Mouse (Mus musculus) gastrocnemius, postnatal 4 days (tissue): ENCODE data around the gene Lysmd4. TPM values are rescaled to one million over a fixed set of nuclear protein-coding genes. Genes with fewer than 3 reads are reported as not detected.
"Not testable (repeated sequence)": the region's sequence is repeated elsewhere in the genome, so short reads cannot be mapped to it uniquely, and the experiment has no call there.

Experiments
- DNase-seq, 2 experiments: peaks; one replicate each; pipeline ENCODE4 v3.0.0; 2021 to 2022; ENCODE audit warnings: low spot score in 2 of 2, mixed read lengths in 2 of 2
- total RNA-seq, 2 experiments: library from RNA; stranded (reverse); gene quantifications; 2 replicates each; pipeline ENCODE4 v1.2.3; 2021

Gene Lysmd4
- total RNA-seq, 2 experiments from 2014 or later, result 14.5 to 15.0 TPM

- DNase-seq, result no peak
These were observed 7.4 kb downstream of the Lysmd4 start for GRCm38 (mm10) chr7:67229701-67230100.

DNA sequence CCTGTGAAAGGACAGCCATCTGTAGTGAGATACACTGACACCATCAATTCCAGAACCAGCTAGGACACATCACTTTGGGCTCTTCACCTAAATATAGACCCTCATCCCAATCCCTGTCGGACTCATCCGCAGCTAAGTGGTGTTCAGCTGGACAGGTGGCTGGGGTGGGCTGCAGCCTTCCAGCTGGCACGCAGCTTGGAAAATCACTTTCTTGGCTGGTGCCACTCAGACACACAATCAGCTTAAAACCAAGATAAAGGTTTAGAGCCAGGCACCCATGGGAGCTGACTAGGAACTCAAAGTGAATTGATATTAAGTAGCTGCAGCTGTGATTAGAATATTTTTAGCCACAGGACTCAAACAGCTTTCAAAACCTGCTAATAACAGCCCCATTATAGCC lies 7.9 kb downstream of the Lysmd4 start:
- peak in 1 of 2 experiments; percentile 22 for DNase-seq

GRCm38 (mm10) chr7:67230640-67231140 lies 8.3 kb downstream of the Lysmd4 start:
- no peak for DNase-seq

DNA sequence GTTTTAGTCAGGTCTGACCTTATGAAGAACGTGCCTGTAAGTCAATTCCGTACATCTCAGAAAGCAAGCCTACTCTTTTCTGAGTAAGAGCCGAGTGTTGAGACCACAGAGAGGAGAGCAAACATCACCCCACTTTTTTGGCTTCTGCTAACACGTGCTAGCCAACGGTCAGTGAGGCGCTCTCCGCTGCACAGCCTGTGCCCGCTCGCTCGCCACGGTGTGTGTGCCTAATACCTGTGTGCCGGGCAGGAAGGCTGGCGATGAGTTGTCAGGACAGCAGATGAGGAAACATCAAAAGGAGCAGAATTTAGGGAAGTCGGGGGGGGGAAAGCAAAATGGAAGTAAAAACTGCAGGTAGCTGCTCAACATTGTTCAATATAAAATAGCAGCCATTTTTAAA lies 10.2 kb downstream of the Lysmd4 start:
- peak in 1 of 2 experiments; percentile 5 for DNase-seq

DNA sequence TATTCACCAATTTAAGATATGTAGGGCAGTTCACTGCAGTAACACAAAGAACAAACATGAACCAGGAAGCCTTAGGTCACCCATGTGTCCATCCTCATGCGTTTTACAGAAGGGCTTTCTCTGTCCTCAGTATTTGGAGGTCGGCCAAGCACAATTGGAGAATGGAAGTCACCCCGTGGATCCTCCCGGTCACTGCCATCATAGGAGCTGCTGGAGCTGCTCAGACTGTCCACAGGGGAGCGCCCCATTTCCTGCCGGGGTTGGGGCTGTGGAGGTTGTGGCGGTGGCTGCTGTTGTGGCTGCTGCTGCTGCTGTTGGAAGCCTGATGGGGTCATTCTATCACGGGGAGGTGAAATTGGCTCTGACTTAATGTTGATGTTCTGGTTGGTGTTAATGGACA lies 12.5 kb downstream of the Lysmd4 start:
- DNase-seq, result peak in 1 of 2 experiments; percentile 22

DNA sequence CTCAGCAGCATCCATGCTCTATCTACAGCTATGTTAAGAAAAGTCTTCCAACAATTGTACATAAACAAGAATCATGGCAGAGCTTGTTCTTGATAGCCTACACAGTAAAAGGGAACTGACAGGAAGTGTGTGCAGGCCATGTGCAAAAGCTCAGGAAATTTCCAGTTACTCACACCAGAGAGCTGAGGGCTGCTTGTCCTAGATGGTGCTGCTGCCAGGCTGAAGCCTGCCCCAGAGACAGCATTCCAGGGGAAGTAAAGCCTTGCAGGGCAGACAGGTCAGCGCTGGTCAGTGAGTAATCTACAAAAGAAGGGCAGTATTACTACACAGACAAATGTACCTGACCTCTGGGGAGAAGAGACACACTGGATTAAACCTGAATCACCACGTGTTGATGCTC lies 14.0 kb downstream of the Lysmd4 start:
- DNase-seq, result peak in 1 of 2 experiments; percentile 6

- peak in 1 of 2 experiments; percentile 7 for DNase-seq
These were observed 15.4 kb downstream of the Lysmd4 start for GRCm38 (mm10) chr7:67237752-67238151.

DNA sequence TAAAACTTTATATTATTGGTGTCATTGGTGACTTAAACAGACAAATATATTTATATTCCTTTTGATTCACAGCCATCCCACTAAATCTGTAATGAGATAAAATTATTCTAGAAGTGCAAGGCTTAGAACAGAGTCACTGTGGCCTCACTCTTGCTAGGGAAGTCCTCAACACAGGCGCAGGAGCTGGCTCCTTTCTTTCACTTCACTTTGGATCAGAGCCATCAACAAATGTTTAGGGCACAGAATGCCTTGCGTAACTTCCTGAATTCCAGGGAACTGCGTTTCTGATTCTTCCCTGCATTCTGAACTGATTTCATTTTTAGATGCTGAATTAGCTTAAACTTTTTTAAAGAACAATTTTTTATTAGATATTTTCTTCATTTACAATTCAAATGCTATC lies 19.6 kb downstream of the Lysmd4 start:
- no peak for DNase-seq

DNA sequence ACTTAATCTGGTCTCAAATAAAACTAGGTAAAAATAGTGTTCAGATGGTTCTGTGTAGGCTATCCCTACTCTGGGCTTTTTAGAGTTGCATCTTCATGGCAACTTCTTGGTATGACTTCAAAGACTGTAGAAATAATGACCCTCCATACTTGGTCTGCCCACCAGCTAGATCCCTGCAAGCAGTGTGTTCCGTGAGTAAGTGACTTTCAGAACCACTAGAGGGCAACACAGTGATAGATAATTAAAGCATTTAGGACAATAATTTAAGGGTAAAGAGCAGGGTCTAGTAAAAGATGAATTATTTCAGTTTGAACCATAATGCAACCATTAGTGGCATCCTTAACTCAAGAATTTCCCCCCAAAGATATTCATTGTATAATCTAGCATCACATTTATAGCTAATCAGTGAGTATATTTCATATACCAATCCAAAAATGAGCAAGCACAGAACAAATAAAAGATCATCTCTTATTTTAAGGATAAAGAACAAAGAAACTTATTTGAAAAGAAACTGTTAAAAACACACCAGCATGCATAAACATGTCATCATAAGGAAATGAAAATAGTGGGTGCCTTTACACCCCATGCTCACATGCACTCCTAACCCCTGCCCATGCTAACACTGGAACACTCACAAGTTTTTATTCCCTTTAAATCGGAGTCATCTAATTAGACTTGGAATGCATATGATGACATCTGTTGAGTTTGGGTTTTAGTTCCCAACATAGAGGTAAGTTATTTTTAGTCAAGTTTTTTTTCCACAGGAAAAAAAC lies 21.0 kb downstream of the Lysmd4 start:
- DNase-seq, result no peak

GRCm38 (mm10) chr7:67243894-67244282 lies 21.5 kb downstream of the Lysmd4 start:
- DNase-seq, result no peak

GRCm38 (mm10) chr7:67245255-67245654 lies 22.9 kb downstream of the Lysmd4 start:
- no peak for DNase-seq

GRCm38 (mm10) chr7:67246067-67246466 lies 23.7 kb downstream of the Lysmd4 start:
- no peak for DNase-seq

DNA sequence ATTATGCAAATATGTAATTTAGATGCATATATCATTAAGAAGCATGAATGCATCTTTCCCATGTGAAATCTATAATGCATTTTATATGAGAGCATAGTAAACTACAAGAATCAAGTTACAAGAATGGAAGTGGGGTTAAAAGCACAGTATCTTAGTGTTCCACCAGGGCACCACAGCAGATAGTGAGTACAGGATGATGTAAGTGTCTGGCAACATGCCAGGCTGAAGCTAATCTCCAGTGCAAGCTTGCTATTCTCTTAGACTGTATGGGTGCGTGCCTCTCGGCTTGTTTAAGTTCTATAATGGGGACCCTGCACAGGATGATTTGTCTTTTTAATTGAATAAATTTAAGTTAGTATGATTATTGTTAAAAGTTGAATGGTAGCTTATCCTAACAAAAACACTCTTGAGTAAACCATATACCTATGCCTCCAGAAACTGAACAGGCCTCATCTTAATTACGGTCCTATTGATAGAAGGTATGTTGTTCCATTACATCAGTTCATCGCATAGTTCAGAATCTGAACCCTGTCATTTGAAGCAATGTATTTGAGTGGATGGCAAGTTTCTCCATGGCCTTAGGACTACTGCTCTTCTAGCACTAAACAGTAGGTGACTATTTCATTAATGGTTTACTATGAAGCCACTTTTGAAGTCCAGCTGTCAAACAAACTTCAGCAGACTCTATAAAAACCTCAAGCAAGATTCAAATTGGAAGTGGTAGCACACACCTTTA lies 37.7 kb downstream of the Lysmd4 start:
- DNase-seq, result peak in 1 of 2 experiments; percentile 66

DNA sequence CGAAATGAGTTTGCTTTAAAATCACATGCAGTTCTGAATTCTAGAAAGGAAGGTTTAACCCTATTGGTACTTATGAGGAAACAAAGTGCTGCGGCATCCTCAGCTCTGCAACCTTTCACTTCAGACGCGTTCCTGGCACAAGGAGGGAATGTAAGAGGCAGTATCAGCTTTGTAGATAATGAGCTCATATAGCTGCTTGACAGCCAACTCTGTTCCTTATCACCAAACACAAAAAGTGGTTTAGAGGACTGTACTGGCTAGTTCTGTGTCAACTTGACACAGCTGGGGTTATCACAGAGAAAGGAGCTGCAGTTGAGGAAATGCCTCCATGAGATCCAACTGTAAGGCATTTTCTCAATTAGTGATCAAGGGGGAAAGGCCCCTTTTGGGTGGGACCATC lies 48.1 kb downstream of the Lysmd4 start:
- DNase-seq, result not testable (repeated sequence)

DNA sequence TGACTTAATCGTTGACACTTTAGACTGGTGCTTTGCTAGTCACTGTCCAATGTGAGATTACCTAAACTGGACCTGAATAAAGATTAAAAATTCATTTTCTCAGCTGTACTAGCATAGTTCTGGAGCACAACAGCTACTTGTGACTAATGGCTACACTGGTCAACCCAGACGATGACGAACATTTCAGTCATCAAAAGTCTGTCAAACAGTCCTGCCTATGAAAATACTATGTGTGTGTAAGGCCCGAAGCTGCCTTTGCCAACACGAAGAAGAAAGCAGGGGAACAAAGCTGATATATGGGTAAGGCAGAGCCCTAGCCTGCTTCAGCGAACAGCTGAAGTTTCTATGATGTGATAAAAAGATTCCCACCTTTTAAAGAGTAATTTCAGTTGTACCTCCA lies 61.2 kb downstream of the Lysmd4 start:
- DNase-seq, result no peak

- DNase-seq, result no peak
These were observed 65.1 kb downstream of the Lysmd4 start for GRCm38 (mm10) chr7:67287456-67287855.

DNA sequence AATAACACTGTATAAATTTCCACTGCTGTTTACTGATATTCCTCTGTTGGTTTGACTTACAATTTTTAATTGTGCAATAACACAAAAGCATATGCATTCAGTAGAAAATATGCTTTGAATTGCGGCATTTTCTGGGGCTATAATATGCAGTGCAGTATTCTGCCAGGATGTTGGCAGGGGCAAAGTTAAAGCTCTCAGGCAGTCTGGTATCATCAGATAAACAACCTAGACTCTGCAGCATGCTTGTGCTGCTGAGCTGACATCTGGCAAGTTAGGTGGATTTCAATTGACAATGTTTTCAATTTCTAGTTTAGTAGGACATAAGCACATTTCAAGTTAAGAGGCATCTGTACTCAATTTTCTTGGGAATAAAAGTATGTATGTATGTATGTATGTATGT lies 69.0 kb downstream of the Lysmd4 start:
- DNase-seq, result no peak

GRCm38 (mm10) chr7:67296419-67296818 lies 74.1 kb downstream of the Lysmd4 start:
- DNase-seq, result no peak

DNA sequence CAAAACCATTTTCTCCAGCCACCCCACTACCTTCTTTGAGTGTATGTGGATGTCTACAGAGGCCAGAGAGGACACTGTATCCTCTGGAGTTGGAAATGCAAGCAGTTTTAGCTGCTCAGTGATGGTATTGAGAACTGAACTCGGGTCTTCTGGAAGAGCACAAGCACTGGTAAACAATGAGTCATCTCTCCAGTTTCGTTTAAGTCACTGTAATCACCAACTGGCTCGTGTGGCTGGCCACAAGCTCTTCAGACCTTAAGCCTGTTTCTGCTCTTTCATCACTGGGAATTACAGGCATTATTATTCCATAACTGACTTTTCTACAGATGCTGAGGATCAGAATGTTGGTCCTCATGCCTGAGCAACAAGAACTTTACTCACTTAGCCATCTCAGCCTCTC lies 82.6 kb downstream of the Lysmd4 start:
- DNase-seq, result no peak

GRCm38 (mm10) chr7:67307078-67307477 lies 84.7 kb downstream of the Lysmd4 start:
- DNase-seq, result no peak

DNA sequence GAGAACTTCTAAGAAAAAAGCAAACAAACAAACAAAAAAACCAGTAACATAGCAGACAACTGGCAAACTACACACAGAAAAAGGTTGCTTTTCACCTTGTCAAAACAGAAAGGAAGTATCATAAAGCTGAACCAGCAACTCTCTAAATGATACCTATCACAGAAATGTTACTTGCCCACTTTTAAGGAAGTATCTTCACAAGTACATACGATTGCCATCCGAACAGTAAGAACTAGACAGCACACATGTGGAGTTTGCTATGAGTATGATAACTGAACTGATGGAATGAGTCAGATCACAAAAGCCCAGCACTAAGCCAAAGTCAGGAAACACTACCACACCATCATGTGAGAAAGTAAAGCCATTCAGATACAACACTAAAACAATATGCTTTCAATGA lies 85.8 kb downstream of the Lysmd4 start:
- no peak for DNase-seq

DNA sequence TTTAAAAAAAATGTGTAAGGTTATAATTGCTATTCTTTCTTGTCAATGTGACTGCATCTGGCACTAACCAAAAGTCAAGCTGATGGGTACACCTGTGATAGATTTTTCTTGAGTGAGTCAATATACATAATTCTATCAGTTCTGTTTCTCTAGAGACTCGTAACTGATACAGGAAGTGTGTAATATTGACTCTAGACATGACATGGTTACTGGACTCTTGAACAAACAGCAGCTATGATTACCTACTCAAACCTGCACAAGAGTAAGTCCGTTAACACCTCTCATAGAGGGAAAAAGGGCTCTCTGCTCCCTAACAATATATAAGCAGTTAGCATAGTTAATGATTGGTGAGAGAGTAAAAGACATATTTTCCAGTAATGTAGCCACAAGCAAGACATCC lies 87.8 kb downstream of the Lysmd4 start:
- no peak for DNase-seq
